Mouse (Mus musculus) urinary bladder, postnatal 10 days (tissue): ENCODE data around the gene Tfdp2.

Source experiments
- DNase-seq: peaks from one replicate; pipeline ENCODE4 v3.0.0; 2022; ENCODE audit warnings: low spot score

Tfdp2 gene

GRCm38 (mm10) chr9:96230271-96230670 lies 34.2 kb downstream of the Tfdp2 start:
- DNase-seq, result no peak

GRCm38 (mm10) chr9:96235477-96235876 lies 39.4 kb downstream of the Tfdp2 start:
- no peak for DNase-seq

- no peak for DNase-seq
Measured at GRCm38 (mm10) chr9:96237391-96237790, 41.3 kb downstream of the Tfdp2 start.

DNA sequence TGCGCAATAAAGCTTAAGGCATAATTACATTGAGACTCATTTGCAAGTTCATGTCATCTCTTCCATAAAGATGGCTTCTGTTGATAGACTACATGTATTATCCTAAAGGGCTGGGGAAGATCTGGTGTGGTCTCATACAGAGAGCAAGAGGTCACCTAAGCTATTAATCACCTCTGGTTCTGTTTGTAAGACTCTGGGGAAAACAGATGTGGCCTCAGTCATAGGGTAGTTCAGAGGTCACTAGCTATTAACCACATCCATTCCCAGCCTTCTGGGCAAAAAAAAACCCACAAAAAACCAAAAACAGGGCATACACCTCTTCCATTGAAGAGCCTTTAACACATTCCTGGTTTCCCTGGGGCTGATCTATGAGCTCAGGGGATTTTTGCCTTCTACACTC lies 42.2 kb downstream of the Tfdp2 start:
- DNase-seq, result no peak

DNA sequence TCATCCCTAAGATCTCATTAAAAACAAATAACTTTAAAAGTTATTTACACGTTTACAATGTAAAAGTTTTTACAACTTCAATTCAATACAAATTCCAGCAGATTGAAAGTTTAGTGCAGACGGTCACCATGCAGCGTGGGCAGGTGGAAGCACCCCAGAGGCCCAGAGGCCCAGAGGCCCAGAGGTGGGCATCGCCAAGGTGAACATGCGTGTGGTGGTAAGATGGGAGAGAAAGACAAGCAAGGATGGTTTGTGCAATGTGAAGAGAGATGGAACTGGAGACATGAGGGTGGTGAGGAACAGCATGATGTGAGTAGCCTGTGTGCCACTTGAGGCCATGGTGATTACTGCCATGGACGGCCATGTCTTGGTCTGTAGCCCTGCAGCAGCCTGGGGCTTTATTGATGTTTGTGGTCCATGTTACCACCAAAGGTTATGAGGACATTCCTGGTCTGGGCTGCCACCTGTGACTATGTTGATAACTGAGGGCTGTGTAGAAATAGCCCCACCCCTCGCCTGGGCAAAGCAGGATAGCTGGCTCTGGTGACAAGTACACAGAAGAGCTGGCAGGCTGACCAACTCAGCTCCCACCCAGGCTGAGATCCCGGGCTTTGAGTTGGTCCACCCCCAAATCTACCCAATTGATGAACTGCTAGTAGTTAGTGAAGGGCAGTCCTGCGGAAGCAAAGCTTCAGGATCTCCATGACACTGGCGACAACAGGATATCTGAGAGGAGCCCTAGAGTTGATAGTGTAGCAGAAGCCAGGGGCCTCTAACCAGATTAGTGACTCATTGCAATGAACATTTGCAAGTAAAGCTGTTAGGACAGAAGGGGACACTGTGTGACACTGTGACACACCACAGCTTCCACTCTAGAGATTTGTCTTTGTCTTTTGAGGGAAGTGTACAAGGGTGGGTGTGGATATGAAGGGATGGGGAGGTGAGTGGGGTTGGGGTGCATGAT lies 45.3 kb downstream of the Tfdp2 start:
- DNase-seq, result no peak

DNA sequence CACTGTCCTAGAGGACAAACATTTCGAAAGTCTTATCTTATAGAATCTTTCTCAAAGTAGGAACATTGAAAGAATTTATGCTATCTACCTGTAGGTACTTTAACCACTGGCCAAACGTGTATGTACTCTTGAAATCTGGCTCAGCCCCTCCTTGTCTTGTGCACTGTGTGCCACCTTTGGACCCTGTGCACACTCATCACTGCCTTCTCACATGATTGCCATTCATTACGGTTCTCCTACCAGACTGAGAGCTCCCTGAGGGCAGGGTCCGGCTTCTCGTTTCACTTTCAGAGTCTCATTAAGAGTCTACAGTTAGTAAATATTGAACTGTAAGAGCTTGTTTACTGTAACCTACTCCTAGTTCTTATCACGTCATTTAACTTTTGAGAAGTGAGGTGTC lies 47.8 kb downstream of the Tfdp2 start:
- DNase-seq, result no peak

GRCm38 (mm10) chr9:96254812-96255211 lies 58.7 kb downstream of the Tfdp2 start:
- DNase-seq, result no peak

GRCm38 (mm10) chr9:96258478-96258877 lies 62.4 kb downstream of the Tfdp2 start:
- no peak for DNase-seq

DNA sequence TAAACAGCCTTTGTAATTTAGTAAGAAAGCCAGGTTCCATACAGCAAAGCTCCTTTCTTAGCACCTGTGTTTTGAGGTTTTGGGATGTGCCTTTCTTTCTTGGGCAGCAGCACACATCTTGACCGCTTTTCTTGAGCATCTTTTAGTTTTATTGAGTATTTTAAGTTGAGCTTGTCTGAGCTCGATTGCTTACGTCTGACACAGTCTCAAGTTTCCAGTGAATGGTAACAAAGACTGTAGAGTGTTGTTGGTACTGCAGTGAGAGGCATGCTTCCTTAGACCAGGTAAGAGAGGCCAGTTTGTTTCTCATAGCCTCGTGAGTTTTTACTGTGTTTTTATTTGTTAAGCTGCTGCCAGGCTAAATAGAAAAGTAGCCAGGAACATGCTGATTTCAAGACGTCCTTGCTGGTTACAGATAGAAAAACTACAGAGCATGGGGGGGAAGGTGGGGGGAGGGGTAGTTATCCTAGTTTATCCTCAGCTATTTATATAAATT lies 63.0 kb downstream of the Tfdp2 start:
- DNase-seq, result no peak

GRCm38 (mm10) chr9:96259753-96260520 lies 63.9 kb downstream of the Tfdp2 start:
- DNase-seq, result no peak

DNA sequence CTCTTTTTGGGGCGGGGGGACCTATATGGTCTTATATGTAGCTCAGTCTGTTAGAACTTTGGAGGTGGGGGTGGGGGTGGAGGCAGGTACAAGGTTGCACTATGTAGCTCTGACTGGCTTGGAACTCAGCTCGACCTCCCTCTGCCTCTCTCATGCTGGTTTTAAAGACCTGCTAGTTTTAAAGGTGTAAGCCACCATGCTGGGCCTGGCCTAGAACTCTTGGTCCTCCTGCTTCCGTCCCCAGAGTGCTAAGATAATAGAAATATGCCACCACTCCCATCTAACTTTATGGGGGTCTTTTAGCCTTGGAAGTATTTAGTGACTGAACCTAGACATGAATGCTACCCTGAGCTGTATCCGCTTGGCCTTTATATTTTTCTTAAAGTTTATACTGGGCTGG lies 65.0 kb downstream of the Tfdp2 start:
- no peak for DNase-seq

- no peak for DNase-seq
Measured at GRCm38 (mm10) chr9:96261980-96262379, 65.9 kb downstream of the Tfdp2 start.

- DNase-seq, result no peak
Measured at GRCm38 (mm10) chr9:96266793-96267558, 70.9 kb downstream of the Tfdp2 start.

DNA sequence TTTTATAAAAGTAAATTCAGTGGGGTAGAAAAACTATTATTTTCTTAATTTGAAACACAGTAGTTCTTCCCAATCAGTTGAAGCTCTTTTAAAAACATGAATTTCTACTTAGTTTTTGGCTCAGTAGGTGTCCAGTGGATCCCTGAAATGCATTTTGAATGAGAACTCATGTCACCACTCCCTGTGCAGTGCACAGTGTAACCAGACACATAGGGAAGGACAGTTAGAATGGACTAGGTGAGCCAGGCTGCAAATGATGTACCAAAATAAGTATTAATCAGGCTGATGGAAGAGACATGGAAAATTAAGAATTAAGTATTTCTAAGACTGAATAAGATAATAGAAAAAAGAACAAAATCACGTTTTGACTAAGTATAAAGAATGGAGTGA lies 71.5 kb downstream of the Tfdp2 start:
- no peak for DNase-seq

DNA sequence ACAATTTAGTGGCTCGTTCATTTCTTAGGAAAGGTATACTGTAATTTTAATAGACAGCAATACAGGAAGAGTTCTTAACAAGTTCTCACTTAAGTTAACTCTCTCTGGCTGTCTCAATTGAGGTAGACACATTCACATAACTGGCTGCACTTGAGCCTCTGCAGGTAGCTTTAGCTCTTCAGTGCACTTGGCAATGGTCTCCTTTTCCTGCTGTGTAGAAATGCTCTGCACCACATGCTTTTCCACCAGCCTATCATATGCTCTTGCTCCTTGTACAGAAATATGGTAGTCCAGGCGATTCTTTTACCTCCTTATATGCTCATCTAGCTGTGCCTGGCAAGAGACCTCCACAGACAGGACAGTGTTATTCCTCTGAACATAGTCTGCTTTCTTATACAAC lies 73.7 kb downstream of the Tfdp2 start:
- DNase-seq, result no peak

- DNase-seq, result no peak
Measured at GRCm38 (mm10) chr9:96275543-96275942, 79.5 kb downstream of the Tfdp2 start.

DNA sequence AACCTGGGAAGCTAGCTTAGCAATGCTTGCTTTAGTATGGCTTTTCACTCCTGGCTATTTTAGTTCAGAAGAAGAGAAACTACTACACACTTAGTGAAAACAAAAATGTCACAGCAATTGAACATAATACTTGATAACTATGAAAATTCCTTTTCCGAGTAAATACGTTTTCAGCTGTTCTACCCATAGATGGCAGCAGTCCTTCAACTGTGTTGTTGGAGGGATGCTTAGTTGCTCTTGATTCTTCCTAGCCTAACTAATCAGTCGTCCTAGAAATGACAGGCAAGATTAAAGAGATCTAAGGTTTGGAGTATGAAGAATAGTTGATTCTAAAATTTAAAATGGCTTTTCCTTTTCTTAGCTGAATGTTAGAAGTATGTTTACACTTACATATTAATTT lies 85.4 kb downstream of the Tfdp2 start:
- DNase-seq, result no peak

GRCm38 (mm10) chr9:96282082-96282481 lies 86.0 kb downstream of the Tfdp2 start:
- DNase-seq, result no peak

GRCm38 (mm10) chr9:96284916-96285315 lies 88.8 kb downstream of the Tfdp2 start:
- DNase-seq, result no peak

- DNase-seq, result no peak
Measured at GRCm38 (mm10) chr9:96292144-96292543, 96.1 kb downstream of the Tfdp2 start.

GRCm38 (mm10) chr9:96299324-96300008 lies 103.4 kb downstream of the Tfdp2 start:
- no peak for DNase-seq

DNA sequence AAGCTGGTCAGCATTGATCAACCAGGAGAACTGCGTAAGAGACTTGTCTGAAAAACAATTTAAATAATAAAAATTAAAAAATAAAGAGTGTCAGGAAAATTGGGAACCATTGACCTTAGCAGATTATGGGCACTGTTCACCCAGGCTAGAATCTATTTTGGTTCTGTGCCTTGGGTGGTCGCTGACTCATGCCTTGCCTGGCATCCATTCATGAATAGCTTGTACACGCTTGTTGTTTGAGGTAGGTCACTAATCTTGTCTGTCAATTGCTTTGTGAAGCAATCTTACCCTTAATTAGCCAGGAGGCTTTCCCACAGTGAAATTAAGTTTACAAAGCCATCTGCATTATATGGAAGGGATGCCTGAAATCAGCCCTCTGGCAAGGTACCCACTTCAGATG lies 112.7 kb downstream of the Tfdp2 start:
- no peak for DNase-seq
